Mouse (Mus musculus): ENCODE measurements around the gene Zfp599.

GRCm38 (mm10) chr9:22214549-22214948 is 45.1 kb downstream of the Zfp599 start:
- no peak for TF ChIP-seq CTCF (IDR thresholded peaks at IDR 0.05; ENCODE audit: control insufficient read depth, insufficient read depth, insufficient replicate concordance, low read depth, low read length)
- no peak for TF ChIP-seq POLR2A (IDR thresholded peaks at IDR 0.05; ENCODE audit: control insufficient read depth, low read depth, low read length)
